Mouse (Mus musculus): ENCODE results near the gene Igdcc3.
A peak's percentile ranks its signal among the peaks of the same experiment; 100 is the strongest.

The Igdcc3 gene

GRCm38 (mm10) chr9:65141306-65141975 lies 452 bp downstream of the Igdcc3 start:
- DNase-seq = peak; percentile 15

GRCm38 (mm10) chr9:65141976-65142318 lies 958 bp downstream of the Igdcc3 start:
- peak; percentile 17 for DNase-seq

- no peak for DNase-seq
Observed at GRCm38 (mm10) chr9:65142399-65142798, 1.4 kb downstream of the Igdcc3 start.

GRCm38 (mm10) chr9:65146001-65146400 lies 5.0 kb downstream of the Igdcc3 start:
- no peak for DNase-seq

GRCm38 (mm10) chr9:65148507-65148906 lies 7.5 kb downstream of the Igdcc3 start:
- no peak for DNase-seq

- DNase-seq = no peak
Observed at GRCm38 (mm10) chr9:65152711-65153330, 11.8 kb downstream of the Igdcc3 start.

- DNase-seq = no peak
Observed at GRCm38 (mm10) chr9:65153331-65153711, 12.3 kb downstream of the Igdcc3 start.

GRCm38 (mm10) chr9:65154692-65155455 lies 13.9 kb downstream of the Igdcc3 start:
- no peak for DNase-seq

GRCm38 (mm10) chr9:65156604-65157003 lies 15.6 kb downstream of the Igdcc3 start:
- DNase-seq = no peak

- DNase-seq = no peak
Observed at GRCm38 (mm10) chr9:65157631-65158030, 16.6 kb downstream of the Igdcc3 start.

- DNase-seq = no peak
Observed at GRCm38 (mm10) chr9:65161188-65161587, 20.2 kb downstream of the Igdcc3 start.

GRCm38 (mm10) chr9:65161881-65162280 lies 20.9 kb downstream of the Igdcc3 start:
- DNase-seq = no peak

GRCm38 (mm10) chr9:65162711-65163639 lies 22.0 kb downstream of the Igdcc3 start:
- DNase-seq = no peak

GRCm38 (mm10) chr9:65164870-65165269 lies 23.9 kb downstream of the Igdcc3 start:
- peak; percentile 15 for DNase-seq

GRCm38 (mm10) chr9:65166386-65166785 lies 25.4 kb downstream of the Igdcc3 start:
- DNase-seq = no peak

GRCm38 (mm10) chr9:65168534-65168933 lies 27.5 kb downstream of the Igdcc3 start:
- DNase-seq = no peak

GRCm38 (mm10) chr9:65168952-65169351 lies 28.0 kb downstream of the Igdcc3 start:
- no peak for DNase-seq

- no peak for DNase-seq
Observed at GRCm38 (mm10) chr9:65172654-65173053, 31.7 kb downstream of the Igdcc3 start.

GRCm38 (mm10) chr9:65175234-65175938 lies 34.4 kb downstream of the Igdcc3 start:
- no peak for DNase-seq

GRCm38 (mm10) chr9:65175939-65176871 lies 35.2 kb downstream of the Igdcc3 start:
- no peak for DNase-seq

GRCm38 (mm10) chr9:65177497-65177896 lies 36.5 kb downstream of the Igdcc3 start:
- no peak for DNase-seq

Measured in lung, postnatal 36 days (tissue).